Mouse (Mus musculus) kidney, adult 18-20 months (tissue): Measurements from ENCODE around the gene Has3.
"Not testable (repeated sequence)": the region's sequence is repeated elsewhere in the genome, so short reads cannot be mapped to it uniquely, and the experiment has no call there.

ENCODE experiments used
- DNase-seq: peaks from one replicate; pipeline ENCODE4 v3.0.0; 2021

The Has3 gene

DNA sequence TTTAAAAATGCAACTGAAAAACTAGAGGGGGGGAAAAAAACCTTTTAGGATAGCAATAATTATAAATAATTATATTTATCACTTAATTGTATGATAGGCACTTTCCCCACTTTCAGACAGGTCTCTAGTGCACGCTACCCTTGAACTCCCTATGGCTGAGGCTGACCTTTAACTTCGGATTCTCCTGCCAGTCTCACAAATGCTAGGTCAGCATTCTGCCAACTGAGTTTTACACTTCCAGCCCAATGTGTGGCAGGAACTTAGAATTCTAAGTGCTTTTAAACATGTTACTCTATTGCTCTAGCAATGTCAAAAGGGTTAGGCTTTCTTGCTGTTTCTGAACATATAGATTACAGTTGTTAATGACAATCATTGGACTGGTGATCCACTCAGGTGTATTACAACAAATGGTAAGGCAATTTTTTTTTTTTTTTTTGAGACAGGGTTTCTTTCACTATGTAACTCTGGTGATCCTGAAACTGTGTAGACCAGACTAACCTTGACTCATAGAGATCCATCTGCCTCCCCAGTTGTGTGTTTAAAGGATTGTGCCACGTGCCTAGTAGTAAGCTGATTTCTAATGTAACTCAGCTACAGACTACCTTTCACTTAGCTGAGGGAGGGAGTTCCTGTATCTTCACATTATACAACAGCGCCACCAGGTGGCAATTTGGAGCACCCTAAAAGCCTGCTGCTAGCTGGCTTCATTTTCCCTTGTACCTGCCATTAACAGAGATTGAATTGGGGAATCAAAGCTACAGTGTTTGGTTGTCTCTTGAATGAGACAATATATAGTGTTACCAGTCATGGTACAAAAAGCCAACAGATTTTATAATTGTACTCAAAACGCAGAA lies 17.5 kb downstream of the Has3 start:
- peak; percentile 73 for DNase-seq

DNA sequence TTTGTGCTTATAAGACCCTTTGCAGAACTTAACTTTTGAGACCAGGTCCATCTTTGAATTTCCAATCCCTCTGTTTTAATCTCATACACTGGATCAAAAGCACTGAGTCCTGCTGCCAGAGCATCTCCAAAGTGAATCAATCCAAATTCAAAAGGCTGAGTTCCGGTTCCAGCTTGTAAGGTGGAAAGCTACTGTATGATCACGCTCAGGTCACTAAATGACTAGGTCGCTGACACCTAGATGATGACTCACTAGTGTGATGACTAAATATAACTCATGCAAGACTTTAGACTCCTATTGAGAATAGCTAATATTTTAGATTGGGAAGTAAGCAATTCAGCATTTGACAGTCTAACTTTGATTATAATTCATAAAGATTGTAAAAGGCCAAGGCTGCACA lies 18.8 kb downstream of the Has3 start:
- DNase-seq: no peak

DNA sequence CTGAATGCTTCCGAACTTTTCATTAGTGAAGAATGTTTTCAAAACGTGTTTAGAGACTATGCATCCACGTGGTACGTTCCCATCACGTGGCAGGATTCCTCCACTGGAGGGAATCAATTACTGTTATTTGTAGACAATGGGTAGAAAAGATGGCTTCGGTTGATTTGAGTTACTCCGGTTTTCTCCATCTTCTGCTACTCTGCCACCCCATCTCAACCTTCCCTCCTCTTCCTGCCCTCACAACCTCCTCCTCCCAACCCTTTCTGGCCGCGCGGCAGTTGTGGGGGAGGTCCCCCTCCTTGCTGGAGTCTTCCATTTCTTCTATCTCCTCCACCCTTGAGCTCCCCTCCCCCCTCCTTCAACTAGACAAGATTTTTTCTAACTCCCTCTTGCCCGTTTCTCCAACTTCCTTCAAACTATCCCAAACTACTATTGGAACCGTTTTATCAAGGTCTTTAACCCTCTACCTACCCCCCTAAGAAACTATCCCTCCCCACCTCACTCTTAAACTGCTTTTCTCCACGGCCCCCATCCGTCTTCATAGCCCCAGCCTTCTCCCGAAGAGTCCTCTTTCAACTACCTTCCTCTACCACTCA lies 22.3 kb downstream of the Has3 start:
- DNase-seq: no peak

DNA sequence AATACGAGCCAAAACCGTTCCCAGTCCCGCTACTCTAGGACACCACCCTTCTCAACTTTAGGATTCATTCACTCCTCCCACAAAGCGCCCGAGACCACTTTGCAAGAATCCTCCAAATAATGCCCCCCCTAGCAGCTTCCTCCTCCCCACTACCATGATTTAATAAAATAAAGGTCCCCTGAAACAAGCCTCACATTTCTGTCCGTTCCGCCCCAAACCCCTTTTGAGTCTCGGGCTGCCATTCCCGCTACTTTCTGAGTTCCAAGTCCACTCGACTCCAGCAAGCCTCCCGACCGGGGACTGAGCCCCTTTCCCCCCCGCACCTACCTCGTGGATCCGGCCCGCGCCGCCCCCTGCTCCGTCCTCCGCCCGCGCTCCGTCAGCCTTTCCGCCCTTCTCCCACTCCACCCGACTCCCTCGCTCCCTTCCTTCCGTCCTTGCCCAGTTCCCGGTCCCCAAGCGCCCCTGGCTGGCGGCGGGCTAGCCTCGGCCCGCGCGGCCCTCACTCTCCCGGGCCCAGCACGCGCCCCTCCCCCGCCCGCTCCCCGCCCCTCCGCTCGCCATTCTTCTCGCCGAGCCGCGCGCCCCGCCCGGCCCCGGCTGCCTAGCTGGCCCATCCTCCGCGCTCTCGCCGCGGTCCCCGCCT lies 22.9 kb downstream of the Has3 start:
- DNase-seq: no peak

DNA sequence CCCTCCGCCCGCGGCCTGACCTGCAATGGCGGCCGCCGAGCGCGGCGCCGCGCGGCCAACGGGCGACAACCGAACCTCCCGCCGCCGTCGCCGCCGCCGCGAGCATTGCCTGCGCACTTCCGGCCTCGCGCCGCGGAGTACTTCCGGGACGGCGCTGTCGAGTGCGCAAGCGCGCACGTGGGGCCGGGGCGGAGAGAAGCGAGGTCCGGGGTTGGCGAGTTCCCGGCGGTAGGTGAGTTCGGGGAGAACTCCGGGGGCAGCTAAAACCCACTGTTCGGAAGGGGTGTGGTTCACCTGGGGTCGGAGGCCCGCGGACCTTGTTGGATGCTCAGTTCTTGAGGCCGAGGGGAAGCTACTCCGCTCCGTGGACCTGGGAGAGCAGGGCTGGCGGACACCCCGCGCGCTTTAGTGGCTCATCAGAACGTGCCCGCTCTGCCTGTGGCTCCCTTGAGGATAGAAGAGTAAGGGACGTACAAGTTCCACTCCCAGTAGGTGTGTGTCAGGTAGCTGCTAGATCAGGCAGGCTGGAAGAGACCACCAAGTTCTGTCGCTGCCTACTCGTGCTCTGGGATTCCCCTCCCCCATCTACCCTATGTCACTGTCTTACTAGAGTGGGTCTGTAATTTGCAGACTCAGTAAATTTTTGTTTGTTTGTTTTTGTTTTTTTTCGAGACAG lies 23.6 kb downstream of the Has3 start, which contains the start of gene Utp4:
Gene Utp4, plus strand, starts transcription at position 156 of the 676 bp plus-strand sequence.
- DNase-seq: peak; percentile 88

DNA sequence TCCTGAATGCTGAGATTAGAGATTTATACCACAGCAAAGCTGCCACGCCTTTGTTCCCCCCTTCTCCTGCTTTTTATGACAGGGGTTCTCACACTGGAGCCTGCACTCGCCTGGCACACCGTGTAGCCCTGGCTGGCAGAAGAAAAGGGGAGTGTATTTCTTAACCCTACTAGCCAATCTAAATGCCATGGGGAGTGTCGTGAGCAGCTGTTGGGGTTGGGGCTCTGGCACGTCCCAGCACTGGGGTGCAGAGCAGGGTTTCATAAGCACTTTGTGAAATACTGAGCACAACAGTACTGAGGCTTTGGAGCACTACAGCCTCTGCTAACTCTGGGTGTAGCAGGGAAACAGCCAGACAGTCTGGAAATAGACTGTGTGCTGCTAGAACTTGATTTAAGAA lies 29.4 kb downstream of the Has3 start:
- DNase-seq: no peak

DNA sequence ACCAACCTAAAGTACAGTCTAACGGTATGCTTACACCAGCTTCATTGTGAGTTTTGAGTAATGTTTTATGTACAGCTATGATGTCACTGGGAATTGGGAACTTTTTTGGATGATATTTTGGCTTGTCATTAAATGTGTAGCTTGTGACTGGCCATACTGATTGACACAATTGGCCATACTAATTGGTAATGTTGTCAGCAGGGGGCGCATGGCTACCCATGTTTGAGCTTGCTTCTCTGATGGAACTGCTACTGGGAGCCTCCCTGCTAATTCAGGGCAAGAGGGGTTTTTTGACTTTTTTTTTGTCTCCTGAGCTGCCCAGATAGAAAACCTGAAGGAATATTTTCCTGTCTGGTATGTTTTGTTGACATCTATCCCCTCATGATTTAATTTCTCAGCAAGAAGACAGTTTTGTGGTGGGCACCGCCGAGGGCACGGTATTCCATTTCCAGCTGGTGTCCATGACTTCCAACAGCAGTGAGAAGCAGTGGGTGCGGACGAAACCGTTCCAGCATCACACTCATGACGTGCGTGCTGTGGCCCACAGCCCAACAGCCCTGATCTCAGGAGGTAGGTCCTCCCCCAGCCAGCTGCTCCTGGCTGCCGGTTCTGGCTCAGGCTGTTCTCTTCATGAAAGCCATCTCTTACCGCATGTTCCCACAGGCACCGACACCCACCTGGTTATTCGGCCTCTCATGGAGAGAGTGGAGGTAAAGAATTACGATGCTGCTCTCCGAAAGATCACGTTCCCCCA lies 35.9 kb downstream of the Has3 start:
- peak; percentile 73 for DNase-seq

DNA sequence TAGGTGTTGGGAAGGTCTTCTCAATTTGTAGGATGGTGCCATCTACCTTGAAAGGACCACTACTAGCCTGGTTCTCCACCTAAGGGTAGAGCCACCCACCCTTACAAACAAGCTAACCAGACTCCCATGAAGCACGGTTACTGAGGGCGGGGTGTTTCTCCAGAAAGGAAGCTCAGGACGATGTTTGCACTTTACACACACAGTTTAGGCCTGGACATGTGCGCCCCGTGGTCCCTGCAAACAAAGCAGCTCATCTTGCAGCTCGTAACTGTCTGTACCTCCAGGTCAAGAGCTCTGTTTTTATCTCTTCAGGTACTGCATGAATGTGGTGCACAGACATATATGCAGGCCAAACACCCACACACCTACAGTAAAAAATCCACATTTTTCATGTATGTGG lies 36.6 kb downstream of the Has3 start:
- no peak for DNase-seq

DNA sequence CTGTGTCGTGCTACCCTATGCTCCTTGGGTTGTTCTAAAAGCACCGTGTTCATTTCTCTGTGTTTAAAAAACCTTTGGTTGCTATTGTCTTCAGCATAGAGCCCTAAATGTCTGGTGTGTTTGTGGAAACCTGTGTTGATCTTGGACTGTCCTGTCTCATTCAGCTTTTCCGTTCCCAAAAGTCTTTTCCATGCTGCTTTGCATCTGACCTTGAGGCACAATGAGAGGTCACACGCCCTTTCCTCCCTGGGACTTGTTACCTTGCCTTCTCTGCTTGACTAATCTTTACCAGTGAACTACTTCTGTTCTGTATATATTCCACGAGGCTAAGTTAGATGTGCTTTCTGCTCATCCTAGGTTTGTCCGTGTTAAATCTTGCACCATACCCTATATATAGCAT lies 37.4 kb downstream of the Has3 start:
- no peak for DNase-seq

DNA sequence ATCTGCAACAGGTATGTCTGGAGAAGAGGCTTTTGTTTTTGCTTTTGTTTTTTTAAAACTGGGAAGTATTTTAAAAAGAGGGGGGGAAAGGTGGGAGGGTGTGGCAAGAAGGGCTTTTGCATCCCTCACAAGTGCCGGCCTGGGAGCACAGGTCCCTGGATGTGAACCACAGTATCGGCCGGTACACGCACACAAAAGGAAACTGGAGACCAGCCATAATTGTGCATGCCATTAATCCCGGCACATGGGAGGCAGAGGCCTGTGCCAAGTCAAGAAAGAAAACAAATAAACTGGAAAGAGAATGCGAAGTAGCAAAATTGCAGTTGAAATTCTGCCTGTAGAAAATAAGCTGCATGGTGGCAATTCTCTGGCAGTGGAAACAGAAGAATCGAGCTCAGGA lies 38.2 kb downstream of the Has3 start:
- DNase-seq: no peak

DNA sequence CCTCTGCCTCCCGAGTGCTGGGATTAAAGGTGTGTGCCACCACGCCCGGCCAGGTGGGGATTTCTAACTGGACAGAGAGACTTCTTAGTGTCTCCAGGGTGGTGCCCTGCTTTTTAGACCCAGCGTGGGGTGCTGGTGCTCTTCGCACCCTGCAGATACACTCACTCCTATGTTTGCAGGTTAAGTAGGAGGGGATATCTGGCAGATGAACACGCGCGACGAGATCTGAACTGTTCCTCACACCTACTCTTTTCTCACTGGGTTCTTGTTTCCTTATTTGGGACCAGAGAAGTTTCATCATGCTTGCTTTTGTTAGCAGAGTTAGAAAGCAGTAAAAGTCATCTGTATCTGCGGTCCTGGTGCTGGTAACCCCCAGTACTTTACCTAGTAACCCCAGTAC lies 43.6 kb downstream of the Has3 start:
- no peak for DNase-seq

DNA sequence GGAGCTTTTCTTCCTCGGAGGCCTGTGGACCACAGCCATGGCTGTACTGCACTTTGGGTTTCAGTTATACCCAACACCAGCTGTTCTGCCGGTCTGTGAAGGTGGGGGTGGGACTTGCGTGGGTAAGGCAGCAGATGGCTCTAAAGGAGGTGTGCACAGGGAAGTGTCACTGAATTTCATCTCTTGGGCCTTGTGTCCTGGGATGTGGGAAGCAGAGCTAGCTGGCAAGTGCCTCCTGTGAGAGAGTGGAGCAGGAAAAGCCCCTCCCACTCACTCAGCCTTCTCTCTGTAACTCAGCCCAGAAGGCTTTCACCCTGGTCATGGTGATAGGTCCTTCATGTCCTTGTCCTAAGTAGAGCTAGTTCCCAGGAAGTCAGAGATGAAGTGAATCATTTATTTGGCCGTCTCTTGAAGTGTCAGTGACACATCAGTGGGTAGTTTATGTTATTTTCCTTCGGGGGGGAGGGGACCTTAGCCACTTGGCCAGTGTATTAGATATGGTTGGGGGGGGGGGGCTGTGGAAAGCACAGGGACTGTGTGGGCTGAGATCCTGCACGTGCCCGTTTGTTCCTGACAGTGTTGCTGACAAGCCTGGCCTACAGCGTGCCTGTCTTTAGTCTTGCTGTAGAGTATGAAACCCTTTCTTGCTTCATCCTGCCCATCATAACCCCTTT lies 49.8 kb downstream of the Has3 start:
- DNase-seq: no peak

DNA sequence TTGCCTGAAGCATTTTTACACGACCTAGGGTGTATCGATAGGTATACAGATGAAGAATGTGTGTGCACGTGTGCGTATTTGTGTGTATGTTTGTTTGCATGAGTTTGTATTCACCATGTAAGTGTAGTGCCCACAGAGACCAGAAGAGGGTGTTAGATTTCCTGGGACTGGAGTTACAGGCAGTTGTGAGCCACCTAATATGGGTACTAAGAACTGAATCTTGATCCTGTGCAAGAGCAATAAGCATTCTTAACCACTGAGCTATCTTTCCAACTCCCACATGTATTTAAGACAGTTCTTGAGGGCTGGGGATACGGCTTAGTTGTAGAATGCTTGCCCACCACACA lies 50.3 kb downstream of the Has3 start:
- DNase-seq: no peak

DNA sequence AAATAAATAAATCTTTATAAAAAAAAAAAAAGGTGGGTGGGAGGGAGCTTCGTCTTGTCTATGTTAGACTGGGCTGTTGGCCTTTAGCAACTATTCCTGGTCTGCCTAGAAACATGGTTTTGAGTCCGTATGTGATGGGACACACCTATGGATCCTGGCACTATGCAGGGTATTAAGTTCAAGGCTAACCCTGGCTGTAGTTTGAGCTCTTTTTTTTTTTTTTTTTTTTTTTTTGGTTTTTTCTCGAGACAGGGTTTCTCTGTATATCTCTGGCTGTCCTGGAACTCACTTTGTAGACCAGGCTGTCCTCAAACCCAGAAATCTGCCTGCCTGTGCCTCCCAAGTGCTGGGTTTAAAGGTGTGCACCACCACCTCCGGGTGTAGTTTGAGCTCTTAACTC lies 54.0 kb downstream of the Has3 start:
- DNase-seq: no peak

DNA sequence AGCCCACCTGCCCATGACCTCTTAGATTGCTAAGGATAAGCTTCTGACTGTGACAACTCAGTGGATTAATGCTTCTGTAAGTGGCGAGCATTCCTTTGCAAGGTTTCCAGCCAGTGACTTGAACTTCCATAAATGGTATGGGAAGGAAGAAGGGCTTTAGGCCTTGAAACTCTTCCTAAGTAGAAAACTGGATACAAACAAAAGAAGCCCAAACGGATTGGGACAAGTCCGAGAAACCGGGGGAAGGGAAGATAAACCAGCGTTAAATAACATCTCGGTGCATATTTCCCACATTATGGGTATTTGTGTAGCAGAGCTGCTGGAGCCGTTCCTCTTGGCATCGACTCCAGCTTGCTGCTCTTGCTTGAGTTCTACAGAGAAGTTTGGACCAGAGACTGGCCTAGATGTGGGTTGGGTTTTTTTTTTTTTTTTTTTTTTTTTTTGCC lies 54.9 kb downstream of the Has3 start:
- no peak for DNase-seq

DNA sequence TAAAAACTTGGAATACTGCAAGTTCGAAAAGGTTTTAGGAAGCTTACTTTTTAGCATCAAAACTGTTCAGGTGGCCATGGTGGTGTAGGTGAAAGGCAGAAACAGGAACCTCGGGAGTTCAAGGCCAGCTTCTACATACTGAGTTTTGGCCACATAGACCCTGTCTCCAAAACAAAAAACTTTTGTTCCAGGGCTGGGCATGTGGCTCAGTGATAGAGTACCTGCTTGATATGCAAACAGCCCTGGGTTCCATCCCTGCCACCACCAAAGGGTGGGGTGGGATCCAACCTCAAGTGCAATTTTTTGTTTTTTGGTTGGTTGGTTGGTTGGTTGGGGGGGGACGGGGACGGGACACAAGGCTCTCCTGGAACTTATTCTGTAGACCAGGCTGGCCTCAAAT lies 55.4 kb downstream of the Has3 start:
- DNase-seq: no peak

DNA sequence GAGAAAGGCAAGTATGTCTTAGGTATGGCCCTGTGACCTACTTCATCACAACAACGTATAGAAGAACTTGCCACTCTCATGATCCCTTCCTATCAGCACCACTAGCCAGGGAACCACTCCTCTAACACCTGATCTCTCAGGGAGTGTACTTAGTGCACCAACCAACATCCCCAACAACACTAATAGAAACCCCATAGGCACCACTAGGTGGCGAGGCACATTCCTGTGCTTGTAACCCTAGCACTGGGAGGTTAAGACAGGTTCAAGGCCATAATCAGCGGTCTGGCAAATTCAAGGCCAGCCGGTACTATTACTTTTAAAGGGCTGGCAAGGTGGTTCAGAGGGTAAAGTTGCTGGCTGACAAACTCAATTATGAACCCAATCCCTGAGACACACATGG lies 57.2 kb downstream of the Has3 start:
- DNase-seq: no peak

DNA sequence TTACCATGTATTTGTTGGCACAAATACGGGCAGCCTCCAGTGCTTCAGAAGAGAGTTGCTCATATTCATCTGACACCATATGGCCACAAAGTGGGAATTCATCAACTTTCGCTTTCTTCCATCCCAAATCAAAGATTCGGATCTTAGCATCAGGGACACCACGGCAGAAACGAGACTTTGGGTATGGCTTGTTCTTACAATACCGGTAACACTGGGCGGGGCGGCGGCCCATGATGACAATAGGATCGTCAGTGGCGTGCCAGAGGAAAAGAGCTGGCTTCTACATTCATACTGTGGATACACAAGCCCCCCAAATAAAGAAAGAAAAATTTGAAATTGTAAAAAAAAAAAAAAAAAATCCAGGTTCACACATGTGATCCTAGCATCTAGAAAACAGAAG lies 58.1 kb downstream of the Has3 start:
- DNase-seq: not testable (repeated sequence)

DNA sequence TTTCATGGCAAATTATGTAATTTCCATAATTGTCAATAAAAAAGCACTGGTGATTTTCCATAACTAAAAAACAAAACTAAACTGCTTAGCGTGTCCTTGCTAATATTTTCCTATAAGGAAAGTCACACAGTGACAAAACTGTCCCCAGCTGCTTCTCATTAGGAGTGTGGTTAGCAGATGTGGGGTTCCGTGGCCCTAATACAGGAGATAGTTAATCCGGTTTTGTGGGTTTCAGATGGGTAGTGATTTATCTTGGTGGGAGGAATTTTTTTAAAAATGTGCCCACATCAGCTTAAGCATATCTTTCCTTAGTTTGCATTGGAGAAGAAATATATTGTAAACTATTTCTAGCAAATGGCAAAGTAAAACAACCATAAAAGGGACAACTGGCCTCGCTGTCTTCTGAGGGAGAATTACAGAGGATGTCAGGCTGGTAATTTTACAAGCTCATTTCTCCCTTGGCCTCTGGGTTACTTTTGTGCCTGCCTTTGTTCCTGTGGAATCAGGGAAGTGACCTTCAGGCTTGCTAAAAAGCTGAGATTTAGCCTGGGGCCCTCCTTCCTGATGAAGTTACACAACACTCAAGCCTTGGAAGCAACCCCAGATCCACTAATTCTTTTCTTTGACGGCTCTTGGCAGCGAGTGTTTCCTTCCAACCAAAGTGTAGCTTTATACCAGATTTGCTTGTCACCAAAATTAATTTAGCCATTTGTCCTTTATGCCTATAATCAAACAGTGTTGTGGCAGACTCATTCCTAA lies 59.3 kb downstream of the Has3 start:
- DNase-seq: peak; percentile 68

DNA sequence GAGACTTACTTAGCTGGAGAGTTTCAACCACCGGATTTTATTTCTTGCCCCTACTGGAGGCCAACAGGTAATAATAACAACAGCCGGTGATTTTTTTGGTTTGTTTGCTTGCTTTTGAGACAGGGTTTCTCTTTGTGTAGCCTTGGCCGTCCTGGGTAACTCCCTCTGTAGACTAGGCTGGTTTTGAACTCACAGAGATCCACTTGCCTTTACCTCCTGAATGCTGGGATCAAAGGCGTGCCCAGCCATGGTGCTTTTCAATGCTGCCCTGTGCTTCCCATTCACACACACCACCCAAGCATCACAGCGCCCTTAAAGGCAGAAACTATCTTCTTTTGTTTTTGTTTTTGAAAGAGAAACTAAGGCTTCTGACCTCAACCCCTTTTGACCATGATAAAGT lies 59.9 kb downstream of the Has3 start:
- no peak for DNase-seq

DNA sequence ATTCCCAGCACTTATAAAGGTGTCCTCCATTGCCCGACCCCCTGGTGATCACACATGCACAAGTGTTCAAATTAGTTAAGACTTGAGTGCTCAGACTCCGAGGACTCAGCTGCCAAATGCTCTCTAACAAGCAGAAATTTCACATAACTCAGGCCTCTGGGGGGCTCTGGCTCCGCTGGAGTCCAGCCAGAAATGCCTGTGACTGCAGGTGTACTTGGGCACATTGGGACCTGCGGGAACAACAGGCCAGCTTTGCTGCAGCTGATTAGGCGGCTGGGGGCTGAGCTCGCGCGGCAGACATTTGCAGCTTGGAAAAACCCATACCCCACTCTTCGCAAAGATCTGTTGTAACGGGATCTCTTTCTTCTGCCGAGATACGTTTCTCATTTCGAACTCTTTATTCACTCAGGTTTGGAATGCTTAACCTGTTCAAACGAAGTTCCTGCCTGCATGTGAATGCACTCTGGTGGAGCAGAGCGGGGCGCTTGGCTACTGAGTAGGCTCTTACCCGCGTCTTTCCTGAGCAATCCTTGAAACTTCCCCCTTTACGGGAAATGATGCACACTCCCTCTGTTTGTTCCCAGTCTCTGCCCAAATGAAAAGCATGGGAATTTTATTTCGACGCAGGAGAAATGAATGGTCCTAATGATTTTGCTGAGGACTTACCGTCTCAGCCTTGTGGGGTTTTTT lies 62.5 kb downstream of the Has3 start:
- peak; percentile 60 for DNase-seq
